Mouse (Mus musculus) lung, postnatal 10 days (tissue): ENCODE measurements around the gene Slc9a5.

Experiments
- DNase-seq: peaks from one replicate; pipeline ENCODE4 v3.0.0; 2021

The Slc9a5 gene

GRCm38 (mm10) chr8:105348450-105349095 is at the start of gene Slc9a5:
TSS of gene Slc9a5 (plus strand) at chr8:105348843.
- peak; percentile 66 for DNase-seq

GRCm38 (mm10) chr8:105299962-105300361 is 48.7 kb upstream of the Slc9a5 start:
- no peak for DNase-seq

DNA sequence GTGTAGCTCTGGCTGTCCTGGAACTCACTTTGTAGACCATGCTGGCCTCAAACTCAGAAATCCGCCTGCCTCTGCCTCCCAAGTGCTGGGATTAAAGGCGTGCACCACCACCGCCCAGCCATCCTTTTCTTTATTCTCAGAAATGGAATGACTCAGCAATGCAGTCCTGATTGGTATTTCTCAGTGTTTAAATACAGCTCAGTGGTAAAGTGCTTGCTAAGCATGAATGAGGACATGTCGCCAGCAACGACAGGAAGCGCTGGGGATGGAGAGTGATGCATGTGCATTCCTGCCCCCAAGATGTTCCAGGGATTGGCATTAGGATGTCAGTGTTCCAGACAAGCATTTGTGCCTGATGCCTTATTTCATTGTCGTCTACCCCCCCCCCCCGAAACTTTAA is 45.2 kb upstream of the Slc9a5 start:
- DNase-seq: no peak

DNA sequence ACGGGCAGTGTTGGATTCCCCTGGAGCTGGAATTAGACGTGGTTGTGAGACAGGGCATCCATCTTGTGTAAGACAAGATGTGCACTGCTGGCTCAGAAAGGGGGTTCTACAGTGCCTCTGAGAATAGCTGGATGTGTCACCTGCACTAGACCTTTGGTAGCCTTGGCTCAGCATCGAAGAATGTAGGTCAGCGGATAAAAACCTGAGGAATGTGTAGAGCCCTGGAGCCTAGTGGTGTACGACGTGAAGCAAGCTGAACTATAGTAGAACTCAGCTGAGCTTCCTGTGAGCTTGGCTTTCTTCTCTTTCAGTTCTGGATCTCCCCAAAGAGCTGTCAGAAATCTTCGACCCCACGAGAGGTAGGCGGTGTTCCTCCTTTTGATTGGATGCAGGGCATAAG is 44.8 kb upstream of the Slc9a5 start:
- no peak for DNase-seq

GRCm38 (mm10) chr8:105304325-105305210 is 44.1 kb upstream of the Slc9a5 start:
- DNase-seq: no peak

DNA sequence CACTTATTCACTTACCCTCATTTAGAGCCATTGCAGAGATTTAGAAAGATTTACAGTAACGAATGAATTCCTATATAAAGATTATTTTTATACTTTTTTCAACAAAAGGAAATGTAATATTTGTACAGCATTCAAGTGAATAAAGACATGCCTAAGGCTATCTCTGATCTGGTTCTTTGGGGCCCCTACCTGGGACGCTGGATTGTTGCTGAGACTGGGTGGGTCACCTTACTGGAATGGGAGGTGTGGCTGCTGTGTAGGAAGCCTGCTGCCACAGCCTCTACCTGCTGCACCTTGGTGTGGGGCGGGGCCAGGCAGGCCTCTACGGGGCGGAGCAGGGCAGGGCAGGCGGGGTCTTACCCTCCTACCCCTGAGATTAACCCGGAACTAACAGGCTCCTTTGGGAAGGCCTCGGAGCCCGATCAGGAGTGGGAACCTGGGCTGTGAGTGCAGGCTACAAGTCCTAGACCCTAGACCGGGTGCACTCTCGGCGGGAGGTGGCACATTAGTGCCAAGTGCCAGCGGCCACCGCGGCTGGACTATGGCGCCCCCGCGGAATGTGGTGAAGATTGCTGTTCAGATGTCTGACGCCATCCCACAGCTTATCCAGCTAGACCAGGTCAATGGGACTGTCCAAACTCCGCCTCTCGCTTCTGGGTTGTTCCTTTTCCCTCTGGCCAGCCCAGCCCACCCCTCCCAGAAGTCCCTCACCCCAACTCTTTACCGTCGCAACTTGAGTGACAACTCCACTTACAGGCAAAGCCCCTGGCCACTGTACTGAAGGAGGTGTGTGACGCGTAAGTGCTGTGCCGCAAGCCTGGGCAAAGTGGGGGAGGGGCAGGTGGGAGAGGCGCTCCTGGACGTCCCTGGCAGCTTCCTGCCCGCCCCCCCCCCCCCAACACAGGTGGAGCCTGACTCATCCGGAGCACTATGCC is 43.2 kb upstream of the Slc9a5 start, which contains the start of gene Elmo3:
TSS of gene Elmo3 (plus strand) at position 391 of the 935 bp plus-strand sequence.
- DNase-seq: peak; percentile 85

- no peak for DNase-seq
Measured at GRCm38 (mm10) chr8:105306146-105306691, 42.4 kb upstream of the Slc9a5 start.

DNA sequence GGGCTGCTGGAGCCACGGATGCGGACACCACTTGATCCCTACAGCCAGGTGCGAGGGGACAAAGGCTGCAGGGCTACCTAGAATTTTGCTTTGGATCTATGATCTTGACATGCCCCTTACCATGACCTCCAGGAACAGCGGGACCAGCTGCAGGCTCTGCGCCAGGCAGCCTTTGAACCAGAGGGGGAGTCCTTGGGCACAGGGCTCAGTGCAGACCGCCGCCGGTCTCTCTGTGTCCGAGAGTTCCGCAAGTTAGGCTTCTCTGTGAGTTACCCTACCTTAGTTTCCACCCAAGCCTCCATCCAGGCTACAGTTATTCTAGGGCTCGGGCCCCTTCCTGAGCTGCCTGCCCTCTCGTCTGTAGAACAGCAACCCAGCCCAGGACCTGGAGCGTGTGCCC is 41.0 kb upstream of the Slc9a5 start:
- no peak for DNase-seq

DNA sequence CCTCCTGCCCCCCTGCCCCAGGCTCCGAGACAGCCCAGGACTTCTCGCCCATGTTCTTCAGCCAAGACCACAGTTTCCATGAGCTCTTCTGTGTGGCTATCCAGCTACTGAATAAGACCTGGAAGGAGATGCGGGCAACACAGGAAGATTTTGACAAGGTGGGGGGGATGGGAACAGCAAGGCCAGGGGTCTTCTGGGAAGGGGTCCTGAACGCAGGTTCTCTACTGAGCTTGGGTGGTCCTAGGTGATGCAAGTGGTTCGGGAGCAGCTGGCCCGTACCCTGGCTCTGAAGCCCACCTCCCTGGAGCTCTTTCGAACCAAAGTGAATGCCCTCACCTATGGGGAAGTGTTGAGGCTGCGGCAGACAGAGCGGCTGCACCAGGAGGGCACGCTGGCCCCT is 40.2 kb upstream of the Slc9a5 start:
- no peak for DNase-seq

DNA sequence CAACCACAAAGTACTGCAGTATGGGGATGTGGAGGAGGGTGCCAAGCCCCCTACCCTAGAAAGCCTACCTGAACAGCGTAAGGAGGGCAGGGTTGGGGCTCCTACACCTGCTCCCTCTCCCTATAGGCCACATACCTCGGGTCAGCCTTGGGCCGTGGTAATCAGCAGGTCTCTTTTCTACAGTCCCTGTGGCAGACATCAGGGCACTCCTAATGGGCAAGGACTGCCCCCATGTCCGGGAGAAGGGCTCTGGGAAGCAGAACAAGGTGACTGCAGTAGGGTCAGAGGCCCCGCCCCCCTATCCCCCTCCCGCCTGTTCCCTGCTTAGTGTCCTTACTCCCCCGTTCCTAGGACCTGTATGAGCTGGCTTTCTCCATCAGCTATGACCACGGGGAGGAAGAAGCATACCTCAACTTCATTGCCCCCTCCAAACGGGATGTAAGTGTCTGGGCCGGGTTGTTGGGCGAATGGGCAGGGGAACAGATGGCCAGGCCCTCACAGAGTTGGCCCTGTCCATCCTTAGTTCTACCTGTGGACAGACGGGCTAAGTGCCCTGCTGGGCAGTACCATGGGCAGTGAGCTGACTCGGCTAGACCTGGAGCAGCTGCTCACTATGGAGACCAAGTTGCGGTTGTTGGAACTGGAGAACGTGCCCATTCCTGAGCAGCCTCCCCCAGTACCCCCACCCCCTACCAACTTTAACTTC is 39.3 kb upstream of the Slc9a5 start:
- DNase-seq: no peak

- DNase-seq: no peak
Measured at GRCm38 (mm10) chr8:105310118-105310517, 38.5 kb upstream of the Slc9a5 start.

GRCm38 (mm10) chr8:105311718-105312117 is 36.9 kb upstream of the Slc9a5 start:
- no peak for DNase-seq

DNA sequence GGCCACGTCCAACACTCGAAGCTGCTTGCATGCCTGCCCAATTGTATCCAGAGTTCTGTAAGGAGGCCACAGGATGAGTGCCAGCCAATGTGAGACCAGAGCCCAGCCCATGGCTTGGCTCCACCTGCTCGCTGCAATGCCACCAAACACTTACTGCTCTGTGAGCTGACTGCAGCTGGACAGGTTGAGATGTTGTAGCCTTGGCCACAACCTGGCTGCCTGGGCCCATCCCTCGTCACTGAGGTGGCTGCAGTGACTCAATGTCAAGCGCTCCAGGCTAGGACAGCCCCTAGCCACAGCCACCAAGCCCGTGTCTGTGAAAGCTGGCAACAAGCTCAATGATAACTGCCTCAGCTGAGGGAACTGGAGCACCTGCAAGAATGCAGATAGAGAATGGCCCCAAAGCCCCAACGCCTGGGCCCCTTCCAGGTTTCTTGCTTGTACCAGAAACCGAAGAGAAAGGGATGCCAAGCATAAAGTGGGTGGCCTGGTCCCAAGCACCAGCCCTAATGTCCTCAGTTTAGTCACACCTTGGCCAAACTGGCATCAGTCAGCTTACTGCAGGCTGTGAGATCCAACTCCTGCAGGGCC is 35.7 kb upstream of the Slc9a5 start:
- no peak for DNase-seq

DNA sequence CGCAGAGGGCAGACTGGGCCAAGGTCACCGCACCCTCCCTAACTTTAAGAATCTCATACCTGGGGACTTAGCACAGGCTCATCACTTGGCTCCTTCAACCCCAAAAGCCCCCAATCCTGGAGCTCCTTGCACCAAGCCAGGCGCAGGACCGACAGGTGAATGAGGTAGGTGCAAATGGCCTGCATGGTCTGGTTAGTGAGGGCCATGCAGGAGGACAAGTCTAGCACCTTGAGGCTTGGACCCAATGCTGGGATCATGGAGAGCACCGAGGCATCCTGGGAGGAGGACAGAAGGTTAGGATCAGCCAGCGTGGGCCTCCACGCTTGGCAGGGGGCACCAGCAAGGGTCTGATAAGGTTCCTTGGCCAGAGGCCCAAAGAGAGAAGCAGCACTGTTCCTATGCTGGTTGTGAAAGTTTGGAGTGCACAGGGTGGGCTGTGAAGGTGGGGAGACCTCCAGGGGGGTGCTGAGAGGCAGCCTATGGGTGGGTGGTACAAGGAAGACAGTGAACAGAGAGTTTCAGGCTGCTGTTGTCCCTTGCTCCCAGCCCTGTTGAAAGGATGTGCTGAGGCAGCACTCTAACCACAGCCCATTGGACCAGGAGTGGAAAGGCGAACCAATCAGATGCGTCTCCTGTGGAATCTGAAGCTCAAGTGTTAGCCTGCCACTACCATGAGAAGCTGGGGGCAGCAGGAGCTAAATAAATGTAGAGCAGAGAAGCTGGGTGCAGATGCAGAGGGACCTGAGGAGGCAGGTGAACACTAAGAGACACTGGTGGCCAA is 34.8 kb upstream of the Slc9a5 start:
- no peak for DNase-seq

DNA sequence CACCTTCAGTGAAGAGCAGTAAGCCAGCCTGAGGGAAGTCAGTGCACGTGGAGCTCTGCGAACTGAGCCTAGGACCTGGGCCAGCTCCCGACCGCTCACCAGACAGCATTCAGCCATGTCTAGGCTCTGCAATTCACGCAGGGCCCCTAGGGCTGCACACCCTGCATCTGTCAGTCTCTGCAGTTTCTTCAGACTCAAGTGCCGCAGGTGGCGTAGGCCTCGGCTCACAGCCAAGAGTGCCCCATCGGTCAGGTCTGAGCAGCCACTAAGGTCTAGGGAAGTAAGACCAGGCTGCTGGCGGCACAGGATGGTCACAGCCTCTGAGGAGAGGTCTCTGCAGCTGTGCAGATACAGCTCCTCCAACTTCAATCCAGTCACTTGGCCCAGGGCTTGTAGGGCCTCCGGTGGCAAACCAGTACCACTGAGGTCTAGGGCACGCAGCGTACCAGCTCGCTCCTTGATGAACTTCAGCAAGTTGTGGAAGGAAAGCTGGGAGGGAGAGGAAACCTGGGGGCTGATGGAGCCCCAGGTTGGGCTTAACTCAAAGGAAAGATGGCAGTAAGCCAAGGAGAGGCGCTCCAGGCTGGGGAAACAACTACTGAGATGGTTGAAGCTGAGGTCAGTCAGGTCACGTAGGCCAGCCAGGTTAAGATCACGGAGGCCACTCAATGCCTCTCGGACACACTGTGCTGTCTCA is 33.4 kb upstream of the Slc9a5 start:
- DNase-seq: no peak

- DNase-seq: peak; percentile 70
Measured at GRCm38 (mm10) chr8:105317941-105318340, 30.7 kb upstream of the Slc9a5 start.

GRCm38 (mm10) chr8:105318662-105319190 is 29.9 kb upstream of the Slc9a5 start:
- DNase-seq: peak; percentile 58

GRCm38 (mm10) chr8:105323183-105323582 is 25.5 kb upstream of the Slc9a5 start:
- DNase-seq: no peak

DNA sequence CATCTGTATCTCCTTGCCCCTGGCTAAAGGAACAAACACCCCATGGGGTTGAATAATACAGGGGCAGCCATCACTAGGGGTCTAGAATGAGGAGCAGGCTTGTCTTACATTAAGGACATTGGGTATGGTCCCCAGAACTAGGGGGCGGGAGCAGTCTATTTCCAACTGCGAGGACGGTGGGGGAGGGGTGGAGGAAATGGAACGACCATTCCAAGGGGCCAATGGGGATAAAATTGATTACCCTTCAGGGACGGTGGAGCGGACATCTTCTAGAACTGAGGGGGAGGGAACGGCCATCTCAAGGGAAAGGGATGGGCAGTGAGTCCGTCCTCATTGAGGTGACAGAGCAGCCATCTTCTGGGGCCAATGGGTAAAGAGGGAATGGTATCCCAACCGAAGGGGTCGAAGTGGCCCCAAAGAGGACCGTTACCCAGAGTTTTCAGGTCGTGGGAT is 23.0 kb upstream of the Slc9a5 start:
- no peak for DNase-seq

DNA sequence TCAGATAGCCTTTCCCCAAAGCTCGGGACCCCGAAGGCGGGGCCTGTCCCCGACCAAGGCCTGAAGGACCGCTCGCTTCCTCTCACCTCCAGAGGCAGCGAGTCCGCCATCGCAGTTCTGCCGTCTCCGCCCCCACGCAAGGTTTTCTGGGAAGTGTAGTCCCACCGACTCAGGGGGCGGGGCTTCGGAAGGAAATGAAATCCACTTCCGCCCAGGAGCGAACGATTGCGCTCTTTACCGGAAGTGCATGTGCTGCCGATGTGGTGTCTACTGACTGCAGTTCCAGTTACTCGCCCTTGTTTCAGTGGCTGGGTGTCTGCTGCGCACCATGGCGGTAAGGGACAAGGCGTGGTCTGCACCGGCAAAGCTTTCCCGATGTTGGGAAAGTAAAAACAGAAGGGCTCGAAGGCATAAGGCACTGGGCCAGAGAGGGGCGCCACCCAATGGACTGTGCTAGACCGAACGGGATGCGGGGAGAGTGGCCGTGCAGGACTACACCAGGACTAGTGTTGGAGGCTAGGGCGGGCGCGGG is 22.4 kb upstream of the Slc9a5 start, which contains the start of the genes Lrrc29 and Tmem208:
TSS of gene Lrrc29 (minus strand) at position 138 of the 532 bp plus-strand sequence.
TSS of gene Tmem208 (plus strand) at position 214 of the 532 bp plus-strand sequence.
- DNase-seq: peak; percentile 99
